Mouse (Mus musculus) heart, postnatal 0 days (tissue): Measurements from ENCODE around the gene Nr2c2ap. TPM values are rescaled to one million over a fixed set of nuclear protein-coding genes. Genes with fewer than 3 reads are reported as not detected.

Experiments used
- ATAC-seq: fragments of 200-750 bp; cut with Nextera tagmentation; 2 replicates; pipeline ENCODE4 v1.8.0; 2017; ENCODE audit warnings: low read depth, moderate number of reproducible peaks, moderate library complexity; ENCODE audit not compliant: insufficient read depth
- DNase-seq: peaks from one replicate; pipeline ENCODE4 v3.0.0-alpha.2; 2016; ENCODE audit warnings: low spot score
- H3K27ac ChIP-seq: fragments of 300-500 bp; sonication (generic); 2 replicates; pipeline ENCODE4 v1.5.1; 2014; ENCODE audit warnings: low read depth, mild to moderate bottlenecking
- H3K27me3 ChIP-seq: fragments of 300-500 bp; sonication (generic); 2 replicates; pipeline ENCODE4 v1.6.1; 2014; ENCODE audit warnings: low read length, mixed read lengths; ENCODE audit not compliant: control insufficient read depth, insufficient read depth
- H3K36me3 ChIP-seq: fragments of 300-500 bp; sonication (generic); replicated peaks from 2 replicates; pipeline ENCODE4 v1.6.1; 2014; ENCODE audit warnings: low read length, mixed read lengths; ENCODE audit not compliant: control insufficient read depth, insufficient read depth
- H3K4me1 ChIP-seq: fragments of 300-500 bp; sonication (generic); 2 replicates; pipeline ENCODE4 v1.6.1; 2014; ENCODE audit warnings: antibody characterized with exemption; ENCODE audit not compliant: control insufficient read depth, insufficient read depth
- H3K4me2 ChIP-seq: fragments of 300-500 bp; sonication (generic); 2 replicates; pipeline ENCODE4 v1.6.1; 2014; ENCODE audit warnings: low read depth, mild to moderate bottlenecking, low read length, moderate library complexity
- H3K4me3 ChIP-seq: fragments of 300-500 bp; sonication (generic); 2 replicates; pipeline ENCODE4 v1.5.1; 2014; ENCODE audit warnings: low read depth, low read length
- H3K9ac ChIP-seq: fragments of 300-500 bp; sonication (generic); replicated peaks from 2 replicates; pipeline ENCODE4 v1.6.1; 2014; ENCODE audit warnings: low read depth, low read length, mixed read lengths
- H3K9me3 ChIP-seq: fragments of 300-500 bp; sonication (generic); replicated peaks from 2 replicates; pipeline ENCODE4 v1.6.1; 2016; ENCODE audit warnings: low read length; ENCODE audit not compliant: control insufficient read depth
- CTCF ChIP-seq: IDR thresholded peaks from 2 replicates; pipeline ENCODE4 v1.5.1; 2016; ENCODE audit warnings: antibody characterized with exemption, control low read depth, low read depth
- EP300 ChIP-seq: IDR thresholded peaks from 2 replicates; pipeline ENCODE4 v1.6.1; 2016; ENCODE audit warnings: antibody characterized with exemption, low read depth
- WGBS: fragments of 180-500 bp; shearing (Covaris S2); extraction: QIAGEN DNeasy Blood & Tissue Kit; methylation state at CpG from one replicate; pipeline ENCODE4 v1.1.7; 2014; 5-methylcytosine and 5-hydroxymethylcytosine counted together
- polyA plus RNA-seq: library from polyadenylated mRNA; unstranded; fragments of >200 nt; fragmentation: Nextera tagmentation; extraction: Ambion mirVana; gene quantifications from 2 replicates; pipeline ENCODE4 v1.2.1, GENCODE M21; 2015
- total RNA-seq: library from RNA; depleted of rRNA; stranded (reverse); fragments of >200 nt; gene quantifications from 2 replicates; pipeline ENCODE4 v1.2.3, GENCODE M21; 2014; ENCODE audit warnings: low replicate concordance

Gene Nr2c2ap
- total and polyA plus RNA-seq, 2 experiments from 2014 or later = 10.3 to 32.5 TPM

- ATAC-seq (no peak), DNase-seq (no peak)
- Histone ChIP-seq H3K9ac (no peak overlapping the region), H3K27me3 (0 out of 2 replicates have a peak, but pooled peaks cover under 1% of the 10 kb centered on the region), H3K9me3 (no peaks in the 10 kb centered on the region), H3K4me2 (no peak overlapping the region), H3K4me1 (peaks cover 16% of the 10 kb centered on the region), H3K4me3 (no peak overlapping the region), H3K36me3 (no peaks in the 10 kb centered on the region), H3K27ac (no peak overlapping the region)
- TF ChIP-seq CTCF = no peak
- no peak for TF ChIP-seq EP300
- WGBS = 85% methylated on average over 7 of the region's 7 CpGs
Observed at GRCm38 (mm10) chr8:70171240-70171639, 40.1 kb downstream of the Nr2c2ap start.

- H3K4me1 ChIP-seq = peaks cover 16% of the 10 kb centered on the region
- H3K27me3 ChIP-seq = no peaks in the 10 kb centered on the region
- TF ChIP-seq CTCF = no peak
- TF ChIP-seq EP300 = no peak
- peaks cover 2% of the 10 kb centered on the region for H3K36me3 ChIP-seq
- H3K4me3 ChIP-seq = peak within 1 kb of the TSS; percentile 76
- ATAC-seq = peak; percentile 96
- peak; percentile 97 for DNase-seq
- 2% methylated on average over 27 of the region's 27 CpGs for WGBS
- H3K27ac ChIP-seq = peak within 1 kb of the TSS; percentile 81
- H3K9me3 ChIP-seq = no peaks in the 10 kb centered on the region
- H3K4me2 ChIP-seq = peak within 1 kb of the TSS; percentile 73
- H3K9ac ChIP-seq = peak within 1 kb of the TSS; percentile 72
Observed at GRCm38 (mm10) chr8:70172043-70172681, 41.0 kb downstream of the Nr2c2ap start, which contains the start of gene Tmem161a. TSS of gene Tmem161a (plus strand) at chr8:70172356.

- Histone ChIP-seq H3K4me2 (0 out of 2 replicates have a peak overlapping the region, but pooled peaks have one; percentile 73), H3K4me1 (peaks cover 16% of the 10 kb centered on the region), H3K9ac (no peak overlapping the region), H3K4me3 (no peak overlapping the region), H3K27ac (peak overlapping the region; percentile 35; the same call in 1 of the 2 replicates), H3K36me3 (peaks cover 7% of the 10 kb centered on the region), H3K9me3 (no peaks in the 10 kb centered on the region), H3K27me3 (no peaks in the 10 kb centered on the region)
- 63% methylated on average over 5 of the region's 5 CpGs for WGBS
- no peak for ATAC-seq
- DNase-seq = peak; percentile 35
- TF ChIP-seq CTCF (no peak), EP300 (no peak)
Observed at GRCm38 (mm10) chr8:70173320-70173719, 42.2 kb downstream of the Nr2c2ap start.

GRCm38 (mm10) chr8:70174079-70174478 lies 42.9 kb downstream of the Nr2c2ap start:
- Histone ChIP-seq H3K4me3 (peak overlapping the region; percentile 6; the same call in 1 of the 2 replicates), H3K27me3 (no peaks in the 10 kb centered on the region), H3K27ac (peak overlapping the region; percentile 69), H3K9ac (no peak overlapping the region), H3K36me3 (peaks cover 12% of the 10 kb centered on the region), H3K9me3 (no peaks in the 10 kb centered on the region), H3K4me1 (peaks cover 16% of the 10 kb centered on the region), H3K4me2 (peak overlapping the region; percentile 42)
- ATAC-seq (peak; percentile 75), DNase-seq (peak; percentile 85)
- TF ChIP-seq CTCF (no peak), EP300 (no peak)
- WGBS = 48% methylated on average over 7 of the region's 7 CpGs

GRCm38 (mm10) chr8:70178231-70178630 lies 47.1 kb downstream of the Nr2c2ap start:
- ATAC-seq (no peak), DNase-seq (no peak)
- Histone ChIP-seq H3K27ac (no peak overlapping the region), H3K9ac (no peak overlapping the region), H3K36me3 (peaks cover 36% of the 10 kb centered on the region), H3K4me2 (no peak overlapping the region), H3K27me3 (no peaks in the 10 kb centered on the region), H3K4me1 (peaks cover 13% of the 10 kb centered on the region; the same call in 1 of the 2 replicates), H3K4me3 (no peak overlapping the region), H3K9me3 (no peaks in the 10 kb centered on the region)
- TF ChIP-seq EP300 (no peak), CTCF (no peak)
- 86% methylated on average over 2 of the region's 2 CpGs for WGBS

GRCm38 (mm10) chr8:70179082-70179481 lies 47.9 kb downstream of the Nr2c2ap start:
- H3K27ac ChIP-seq = no peak overlapping the region
- H3K36me3 ChIP-seq = peaks cover 36% of the 10 kb centered on the region
- H3K9me3 ChIP-seq = no peaks in the 10 kb centered on the region
- no peak overlapping the region for H3K4me3 ChIP-seq
- no peak overlapping the region for H3K4me2 ChIP-seq
- no peaks in the 10 kb centered on the region for H3K27me3 ChIP-seq
- H3K4me1 ChIP-seq = peaks cover 8% of the 10 kb centered on the region; the same call in 1 of the 2 replicates
- DNase-seq (no peak), ATAC-seq (no peak)
- TF ChIP-seq CTCF (peak; percentile 52), EP300 (no peak)
- 97% methylated on average over 4 of the region's 4 CpGs for WGBS
- no peak overlapping the region for H3K9ac ChIP-seq
